Mouse (Mus musculus): ENCODE data around the gene Phlda2. TPM values are rescaled to one million over a fixed set of nuclear protein-coding genes. Genes with fewer than 3 reads are reported as not detected.

Gene Phlda2
- polyA plus RNA-seq, 1 experiment from 2014 or later = 7.3 TPM

DNA sequence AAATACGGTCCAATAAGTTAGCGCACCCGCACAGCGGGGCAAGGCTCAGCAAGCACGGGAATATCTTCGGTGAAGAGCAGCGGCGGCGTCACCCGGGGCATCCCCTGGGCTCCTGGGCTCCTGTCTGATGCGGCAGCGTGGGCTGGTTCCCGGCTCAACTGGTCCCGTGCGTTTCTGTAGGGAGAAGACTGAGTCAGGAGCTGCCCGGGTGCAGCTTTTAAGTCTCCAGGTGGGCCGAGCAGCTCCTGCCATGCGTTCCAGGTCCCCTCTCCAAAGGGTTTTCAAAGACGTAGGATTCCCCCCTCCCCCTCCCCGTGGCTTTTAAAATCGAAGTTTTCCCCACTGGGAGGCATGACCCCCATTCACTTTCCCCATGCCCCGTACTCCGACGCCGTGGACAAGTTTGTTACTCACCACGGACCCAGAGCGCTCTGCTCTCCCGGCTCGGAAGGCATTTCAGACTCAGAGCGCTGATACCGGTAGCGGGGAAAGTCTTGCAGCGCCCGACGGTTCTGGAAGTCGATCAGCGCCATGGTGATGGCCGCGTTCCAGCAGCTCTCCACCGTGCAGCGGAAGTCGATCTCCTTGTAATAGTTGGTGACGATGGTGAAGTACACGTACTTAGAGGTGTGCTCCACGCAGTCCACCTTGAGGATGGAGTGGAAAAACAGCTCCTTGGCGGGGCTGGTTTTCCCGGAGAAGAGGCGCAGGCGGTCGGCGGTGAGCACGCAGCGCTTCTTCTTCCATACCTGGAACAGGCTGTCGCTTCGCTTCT, 1.1 kb downstream of the Phlda2 start:
- peak overlapping the region; percentile 65 for H3K4me2 ChIP-seq (replicated peaks)
- no peaks in the 10 kb centered on the region for H3K36me3 ChIP-seq
- H3K9me3 ChIP-seq = no peaks in the 10 kb centered on the region
- H3K4me3 ChIP-seq = peak overlapping the region; percentile 38
- H3K4me1 ChIP-seq = peaks cover 12% of the 10 kb centered on the region
- no peak overlapping the region for H3K9ac ChIP-seq
- no peak overlapping the region for H3K27ac ChIP-seq
- H3K27me3 ChIP-seq = peaks cover 63% of the 10 kb centered on the region
- ATAC-seq (ENCODE audit: insufficient number of reproducible peaks, insufficient read depth, low FRiP score, low TSS enrichment) = no peak
- WGBS = 5% methylated on average over 55 of the region's 55 CpGs

DNA sequence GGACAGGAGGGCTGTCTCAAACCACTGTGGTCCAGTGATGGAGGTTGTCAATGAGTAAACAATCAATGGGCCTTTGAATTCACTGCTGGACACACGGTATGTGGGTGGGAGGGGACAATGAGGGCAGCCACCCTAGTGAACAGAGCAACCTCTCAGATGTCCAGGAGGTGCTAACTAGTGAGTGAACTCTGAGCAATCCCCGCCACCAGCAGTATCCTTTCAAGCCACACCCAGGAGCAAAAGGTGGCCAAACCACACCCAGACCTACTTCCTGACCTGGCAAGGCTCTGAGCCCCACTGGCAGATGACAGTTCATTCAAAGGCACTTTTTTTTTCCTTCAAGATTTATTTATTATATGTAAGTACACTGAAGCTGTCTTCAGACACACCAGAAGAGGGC, 2.0 kb downstream of the Phlda2 start:
- Histone ChIP-seq H3K36me3 (no peaks in the 10 kb centered on the region), H3K27me3 (peaks cover 63% of the 10 kb centered on the region), H3K27ac (no peak overlapping the region), H3K4me3 (no peak overlapping the region), H3K9me3 (no peaks in the 10 kb centered on the region), H3K9ac (no peak overlapping the region), H3K4me2 (replicated peaks) (no peak overlapping the region), H3K4me1 (peaks cover 12% of the 10 kb centered on the region)
- WGBS = 58% methylated on average over 2 of the region's 2 CpGs
- no peak for ATAC-seq (ENCODE audit: insufficient number of reproducible peaks, insufficient read depth, low FRiP score, low TSS enrichment)

DNA sequence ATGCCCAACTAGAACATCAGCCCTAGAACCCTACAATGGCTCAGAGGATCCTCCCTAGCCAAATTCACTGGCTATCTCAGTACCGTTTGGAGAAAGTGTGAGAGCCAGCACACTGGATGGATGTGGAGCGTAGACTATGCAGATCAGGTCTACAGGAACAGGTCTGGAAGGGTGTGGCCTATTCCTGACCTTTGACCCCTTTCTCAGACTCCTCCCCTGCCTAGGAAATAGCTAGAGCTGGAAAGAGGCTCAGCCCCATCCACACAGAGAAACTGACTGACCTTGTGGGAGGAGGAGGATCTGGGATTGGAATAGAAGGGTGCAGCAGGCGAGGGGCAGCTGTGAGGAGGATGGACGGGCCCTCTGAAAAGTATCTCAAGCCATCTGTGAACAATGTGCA, 4.4 kb downstream of the Phlda2 start:
- H3K4me1 ChIP-seq = peaks cover 12% of the 10 kb centered on the region
- H3K9ac ChIP-seq = no peak overlapping the region
- WGBS = 89% methylated on average over 4 of the region's 4 CpGs
- no peak overlapping the region for H3K4me3 ChIP-seq
- ATAC-seq (ENCODE audit: insufficient number of reproducible peaks, insufficient read depth, low FRiP score, low TSS enrichment) = no peak
- no peaks in the 10 kb centered on the region for H3K9me3 ChIP-seq
- no peaks in the 10 kb centered on the region for H3K36me3 ChIP-seq
- no peak overlapping the region for H3K27ac ChIP-seq
- H3K4me2 ChIP-seq (replicated peaks) = no peak overlapping the region
- peaks cover 45% of the 10 kb centered on the region for H3K27me3 ChIP-seq

DNA sequence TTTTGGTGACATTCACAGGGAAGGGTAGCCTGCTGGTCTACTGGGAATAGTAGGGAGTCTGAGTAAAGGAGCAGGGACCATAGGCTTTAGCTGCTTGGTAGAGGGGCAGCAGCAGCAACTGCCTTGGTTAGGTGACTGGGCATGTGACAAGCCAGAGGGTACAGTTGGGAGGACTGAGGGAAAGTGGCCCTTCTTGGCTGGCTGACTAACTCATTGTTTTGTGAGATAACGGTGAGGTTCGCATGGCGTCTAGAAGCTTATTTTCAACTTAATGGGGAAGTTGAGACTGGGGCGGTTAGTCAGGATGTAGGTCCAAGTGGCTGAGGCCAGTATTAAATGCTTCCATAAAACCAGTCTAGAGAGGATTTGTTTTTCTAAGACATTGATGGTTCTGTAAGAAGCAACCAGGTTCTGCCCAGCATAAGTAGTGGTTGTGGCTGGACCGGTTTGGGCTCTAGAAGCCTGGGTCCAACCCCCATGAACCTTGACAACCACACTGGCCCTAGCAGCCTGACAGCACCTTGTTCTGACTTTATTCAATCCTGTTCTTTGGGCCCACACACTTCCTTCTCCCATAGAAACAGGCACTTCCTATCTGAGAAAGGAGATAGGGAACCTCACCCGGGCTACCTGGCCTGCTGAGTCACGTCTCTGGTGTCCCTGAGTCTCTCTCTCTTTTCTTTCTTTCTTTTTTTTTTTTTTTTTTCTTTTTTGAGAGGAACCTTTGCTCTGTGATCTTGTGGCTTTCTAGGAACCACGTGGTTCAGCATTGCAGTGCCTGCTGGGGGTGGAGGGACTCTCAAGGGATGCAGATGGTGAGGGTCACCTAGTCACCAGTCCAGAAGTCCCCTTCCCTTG, 7.6 kb downstream of the Phlda2 start:
- ATAC-seq (ENCODE audit: insufficient number of reproducible peaks, insufficient read depth, low FRiP score, low TSS enrichment) = no peak
- Histone ChIP-seq H3K36me3 (no peaks in the 10 kb centered on the region), H3K27me3 (peaks cover 13% of the 10 kb centered on the region), H3K9ac (no peak overlapping the region), H3K27ac (no peak overlapping the region), H3K4me1 (no peaks in the 10 kb centered on the region), H3K4me2 (replicated peaks) (no peak overlapping the region), H3K4me3 (no peak overlapping the region), H3K9me3 (no peaks in the 10 kb centered on the region)
- 78% methylated on average over 8 of the region's 8 CpGs for WGBS

DNA sequence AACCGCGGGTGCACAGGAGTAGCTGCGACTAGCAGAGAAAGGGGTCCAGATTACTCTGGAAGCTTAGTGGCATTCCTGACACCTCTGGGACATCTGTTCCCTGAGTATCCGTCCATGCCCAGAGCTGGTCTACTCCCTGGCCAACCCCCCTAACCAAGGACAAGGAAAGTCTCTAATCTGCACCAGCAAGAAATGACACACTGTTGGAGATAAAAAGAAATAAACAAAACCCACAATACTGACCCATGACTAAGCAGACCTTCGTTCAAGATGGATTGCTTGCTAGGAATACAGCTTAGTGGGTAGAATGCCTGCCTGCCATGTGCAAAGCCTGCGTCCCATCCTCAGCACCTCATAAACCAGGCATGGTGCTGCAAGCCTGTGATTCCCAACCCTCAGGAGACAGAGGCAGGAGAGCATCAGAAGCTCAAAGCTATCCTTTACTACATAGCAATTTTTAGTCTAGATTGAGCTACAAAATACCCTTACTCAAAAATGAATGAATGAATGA, 9.3 kb downstream of the Phlda2 start:
- no peak overlapping the region for H3K9ac ChIP-seq
- no peak overlapping the region for H3K4me3 ChIP-seq
- no peak for ATAC-seq (ENCODE audit: insufficient number of reproducible peaks, insufficient read depth, low FRiP score, low TSS enrichment)
- no peak overlapping the region for H3K27ac ChIP-seq
- no peak overlapping the region for H3K4me2 ChIP-seq (replicated peaks)
- H3K27me3 ChIP-seq = peaks cover 3% of the 10 kb centered on the region; the same call in 1 of the 2 replicates
- H3K36me3 ChIP-seq = no peaks in the 10 kb centered on the region
- WGBS = 80% methylated on average over 6 of the region's 6 CpGs
- no peaks in the 10 kb centered on the region for H3K9me3 ChIP-seq
- no peaks in the 10 kb centered on the region for H3K4me1 ChIP-seq

DNA sequence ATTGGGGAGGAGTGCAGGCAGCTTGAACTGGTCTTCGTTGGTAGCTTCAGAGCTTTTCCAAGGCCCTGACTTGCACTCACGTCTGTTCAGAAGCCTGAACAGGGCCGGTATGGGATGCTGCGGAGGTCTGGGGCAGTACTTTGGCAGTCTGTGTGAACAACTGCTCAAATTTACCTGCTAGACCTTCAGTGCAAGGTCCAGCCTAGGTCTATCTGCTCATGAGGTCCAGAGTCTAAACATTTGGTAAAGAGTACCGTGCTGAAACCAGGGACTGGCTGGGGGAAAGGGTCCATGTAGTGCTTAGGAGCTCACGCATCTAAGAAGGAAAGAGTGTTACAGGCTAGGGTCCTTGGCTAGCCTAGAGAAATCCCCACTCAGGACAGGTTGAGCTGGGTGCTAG, 13.2 kb downstream of the Phlda2 start:
- no peak overlapping the region for H3K4me3 ChIP-seq
- WGBS = 74% methylated on average over 6 of the region's 6 CpGs
- H3K4me2 ChIP-seq (replicated peaks) = no peak overlapping the region
- no peak overlapping the region for H3K9ac ChIP-seq
- no peak overlapping the region for H3K27ac ChIP-seq
- peaks cover 3% of the 10 kb centered on the region; the same call in 1 of the 2 replicates for H3K27me3 ChIP-seq
- H3K36me3 ChIP-seq = no peaks in the 10 kb centered on the region
- ATAC-seq (ENCODE audit: insufficient number of reproducible peaks, insufficient read depth, low FRiP score, low TSS enrichment) = no peak
- H3K4me1 ChIP-seq = no peaks in the 10 kb centered on the region
- no peaks in the 10 kb centered on the region for H3K9me3 ChIP-seq

DNA sequence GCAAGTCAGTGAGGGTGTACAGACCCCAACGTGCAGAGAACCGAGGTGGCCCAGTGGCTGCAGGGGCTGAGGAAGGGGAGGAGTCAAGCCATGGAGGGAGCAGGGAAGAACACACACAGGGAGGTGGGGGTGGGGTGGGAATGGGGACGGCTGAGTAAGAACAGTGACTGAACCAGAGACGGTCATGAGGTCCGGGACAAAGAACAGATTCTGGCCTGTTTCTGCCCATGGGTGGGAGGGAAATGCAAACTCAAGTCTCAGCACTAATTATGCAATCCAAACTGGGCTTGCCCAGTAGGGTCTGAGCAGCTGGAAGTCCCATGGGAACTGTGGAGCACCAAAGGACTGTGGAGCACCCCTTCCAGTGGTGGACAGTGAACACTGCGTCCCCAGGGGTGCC, 20.4 kb downstream of the Phlda2 start:
- 6% methylated on average over 6 of the region's 6 CpGs for WGBS
- Histone ChIP-seq H3K4me1 (peaks cover 7% of the 10 kb centered on the region; the same call in 1 of the 2 replicates), H3K27ac (no peak overlapping the region), H3K9me3 (no peaks in the 10 kb centered on the region), H3K36me3 (no peaks in the 10 kb centered on the region), H3K4me2 (replicated peaks) (no peak overlapping the region), H3K9ac (no peak overlapping the region), H3K4me3 (no peak overlapping the region), H3K27me3 (0 out of 2 replicates have a peak, but pooled peaks cover 3% of the 10 kb centered on the region)
- no peak for ATAC-seq (ENCODE audit: insufficient number of reproducible peaks, insufficient read depth, low FRiP score, low TSS enrichment)

DNA sequence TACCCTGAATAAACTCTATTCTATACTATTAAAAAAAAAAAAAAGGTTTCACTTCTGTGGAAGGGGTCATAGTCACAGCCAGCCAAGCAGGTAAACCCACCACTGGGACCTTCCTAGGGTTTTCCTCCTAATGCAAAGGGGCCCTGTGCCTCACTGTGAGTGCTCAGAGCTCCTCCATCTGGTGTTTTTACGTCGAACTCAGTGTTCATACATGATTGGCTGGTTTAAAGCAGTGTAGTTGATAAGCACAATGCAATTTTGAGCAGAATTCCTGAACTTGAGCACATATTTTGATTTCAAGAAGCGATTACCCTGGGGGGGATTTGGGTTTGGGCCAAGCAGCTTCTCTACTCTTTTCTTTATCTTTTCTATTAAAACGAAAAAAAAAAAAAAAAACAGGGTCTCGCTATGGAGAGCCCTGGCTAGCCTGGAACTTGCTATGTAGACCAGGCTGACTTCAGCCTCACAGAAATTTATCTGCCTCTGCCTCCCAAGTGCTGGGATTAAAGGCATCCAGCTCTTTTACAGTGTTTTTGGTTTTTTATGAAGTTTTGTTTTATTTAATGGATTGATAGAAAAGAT, 21.1 kb downstream of the Phlda2 start:
- Histone ChIP-seq H3K9me3 (no peaks in the 10 kb centered on the region), H3K4me1 (peaks cover 7% of the 10 kb centered on the region; the same call in 1 of the 2 replicates), H3K36me3 (no peaks in the 10 kb centered on the region), H3K27ac (no peak overlapping the region), H3K4me3 (no peak overlapping the region), H3K9ac (no peak overlapping the region), H3K4me2 (replicated peaks) (no peak overlapping the region), H3K27me3 (0 out of 2 replicates have a peak, but pooled peaks cover 3% of the 10 kb centered on the region)
- no peak for ATAC-seq (ENCODE audit: insufficient number of reproducible peaks, insufficient read depth, low FRiP score, low TSS enrichment)
- 56% methylated on average over 5 of the region's 5 CpGs for WGBS

DNA sequence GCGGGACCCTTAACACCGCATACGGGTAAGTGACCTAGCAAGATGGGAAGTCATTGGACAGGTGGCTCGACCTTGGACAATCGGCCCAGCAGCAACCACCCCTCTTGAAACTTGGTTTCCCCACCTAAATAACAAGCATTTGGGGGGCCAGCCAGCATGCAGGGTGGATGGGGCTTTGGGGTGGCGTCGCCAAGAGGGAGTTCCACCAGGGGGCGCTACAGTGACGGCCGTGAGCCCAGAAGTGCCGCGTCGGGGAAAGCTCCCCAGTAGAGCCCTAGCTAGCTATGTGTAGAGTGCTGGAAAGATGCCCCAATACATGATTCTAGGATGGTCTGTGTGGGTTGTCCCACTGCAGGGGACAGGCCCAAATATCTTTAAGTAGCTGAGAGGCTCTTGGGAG, 22.5 kb downstream of the Phlda2 start:
- Histone ChIP-seq H3K4me3 (no peak overlapping the region), H3K9ac (no peak overlapping the region), H3K4me2 (replicated peaks) (no peak overlapping the region), H3K27me3 (0 out of 2 replicates have a peak, but pooled peaks cover 3% of the 10 kb centered on the region), H3K4me1 (peaks cover 7% of the 10 kb centered on the region; the same call in 1 of the 2 replicates), H3K27ac (no peak overlapping the region), H3K36me3 (no peaks in the 10 kb centered on the region), H3K9me3 (no peaks in the 10 kb centered on the region)
- WGBS = 36% methylated on average over 13 of the region's 13 CpGs
- no peak for ATAC-seq (ENCODE audit: insufficient number of reproducible peaks, insufficient read depth, low FRiP score, low TSS enrichment)

DNA sequence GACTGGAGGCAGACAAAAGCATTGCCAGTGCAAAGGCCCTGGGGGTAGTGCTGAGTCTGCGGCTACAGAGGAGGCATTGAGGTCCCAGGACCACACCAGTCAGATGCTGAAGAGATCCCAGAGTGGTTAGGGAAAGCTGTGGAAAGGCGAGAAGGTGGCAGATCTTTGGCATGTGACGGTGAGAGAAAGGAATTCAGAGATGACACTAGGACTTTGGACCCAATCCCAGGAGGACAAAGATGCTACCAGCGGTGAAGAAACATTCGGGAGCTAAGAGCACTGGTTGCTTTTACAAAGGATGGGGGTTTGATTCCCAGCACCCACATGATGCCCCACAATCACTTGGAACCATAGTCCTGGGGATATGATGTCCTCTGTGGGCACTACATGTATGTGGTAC, 25.1 kb downstream of the Phlda2 start:
- 0 out of 2 replicates have a peak, but pooled peaks cover 6% of the 10 kb centered on the region for H3K27me3 ChIP-seq
- no peak overlapping the region for H3K4me3 ChIP-seq
- peaks cover 6% of the 10 kb centered on the region; the same call in 1 of the 2 replicates for H3K4me1 ChIP-seq
- no peaks in the 10 kb centered on the region for H3K9me3 ChIP-seq
- H3K9ac ChIP-seq = no peak overlapping the region
- no peaks in the 10 kb centered on the region for H3K36me3 ChIP-seq
- H3K27ac ChIP-seq = no peak overlapping the region
- ATAC-seq (ENCODE audit: insufficient number of reproducible peaks, insufficient read depth, low FRiP score, low TSS enrichment) = no peak
- H3K4me2 ChIP-seq (replicated peaks) = no peak overlapping the region
- 86% methylated on average over 5 of the region's 5 CpGs for WGBS

DNA sequence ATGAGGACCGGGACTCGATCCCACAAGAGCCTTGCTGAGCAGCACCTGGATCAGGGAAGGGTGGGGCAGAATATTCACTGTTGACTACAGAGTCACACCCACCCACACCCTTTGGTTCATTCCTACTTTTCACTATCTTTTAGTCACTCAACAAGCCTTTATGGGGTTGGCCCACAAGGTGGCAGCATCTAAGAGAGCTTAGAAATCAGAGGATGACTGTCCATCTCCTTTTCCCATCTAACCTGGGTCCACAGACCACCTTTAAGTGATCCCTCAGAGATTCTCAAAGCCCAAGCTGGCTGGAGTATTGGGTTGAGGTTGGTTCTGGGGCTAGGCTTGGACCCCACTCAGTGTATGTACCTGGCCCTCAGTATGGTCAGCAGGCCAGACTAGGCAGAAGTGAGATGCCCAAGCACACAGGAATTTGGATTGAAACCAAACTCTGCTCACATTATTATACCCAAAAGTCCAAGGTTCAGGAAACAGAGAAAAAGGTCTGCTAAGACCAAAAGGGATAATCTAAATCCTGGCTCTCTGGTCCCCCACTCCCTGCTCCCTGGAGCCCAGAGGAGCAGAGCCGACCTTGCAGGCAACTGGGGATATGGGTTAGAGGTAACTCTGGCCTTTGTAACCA, 26.1 kb downstream of the Phlda2 start:
- WGBS = 84% methylated on average over 3 of the region's 3 CpGs
- no peak for ATAC-seq (ENCODE audit: insufficient number of reproducible peaks, insufficient read depth, low FRiP score, low TSS enrichment)

More for the DNA sequence above, 26.1 kb downstream of the Phlda2 start:
- H3K4me3 ChIP-seq = no peak overlapping the region
- no peaks in the 10 kb centered on the region for H3K4me1 ChIP-seq
- H3K27me3 ChIP-seq = 0 out of 2 replicates have a peak, but pooled peaks cover 6% of the 10 kb centered on the region
- no peak overlapping the region for H3K27ac ChIP-seq
- no peaks in the 10 kb centered on the region for H3K36me3 ChIP-seq
- no peaks in the 10 kb centered on the region for H3K9me3 ChIP-seq
- H3K4me2 ChIP-seq (replicated peaks) = no peak overlapping the region
- no peak overlapping the region for H3K9ac ChIP-seq
